Mouse (Mus musculus) cerebellum, adult 9-11 months (tissue): ENCODE results near the gene Spop.

Experiments
- DNase-seq: peaks from one replicate; pipeline ENCODE4 v3.0.0; 2022

The Spop gene

GRCm38 (mm10) chr11:95423505-95423904 is 9.6 kb downstream of the Spop start:
- no peak for DNase-seq

DNA sequence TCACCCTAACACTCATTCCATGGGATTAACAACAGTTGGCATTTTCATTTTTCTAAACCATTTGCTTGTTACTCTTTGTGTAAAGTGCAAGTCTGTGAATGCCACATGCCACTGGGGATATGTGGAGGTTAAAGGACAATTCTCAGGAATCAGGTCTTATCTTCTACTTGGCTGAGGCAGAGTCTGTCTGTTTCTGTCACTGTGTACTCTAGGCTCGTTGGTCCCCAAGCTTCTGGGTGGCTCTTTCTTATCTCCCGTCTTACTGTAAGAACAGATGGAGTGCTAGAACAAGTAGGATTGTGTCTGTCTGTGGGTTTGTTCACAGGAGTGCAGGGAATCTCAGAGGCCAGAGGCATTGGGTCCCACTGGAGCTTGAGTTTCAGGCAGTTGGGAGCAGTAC is 17.5 kb downstream of the Spop start:
- no peak for DNase-seq

DNA sequence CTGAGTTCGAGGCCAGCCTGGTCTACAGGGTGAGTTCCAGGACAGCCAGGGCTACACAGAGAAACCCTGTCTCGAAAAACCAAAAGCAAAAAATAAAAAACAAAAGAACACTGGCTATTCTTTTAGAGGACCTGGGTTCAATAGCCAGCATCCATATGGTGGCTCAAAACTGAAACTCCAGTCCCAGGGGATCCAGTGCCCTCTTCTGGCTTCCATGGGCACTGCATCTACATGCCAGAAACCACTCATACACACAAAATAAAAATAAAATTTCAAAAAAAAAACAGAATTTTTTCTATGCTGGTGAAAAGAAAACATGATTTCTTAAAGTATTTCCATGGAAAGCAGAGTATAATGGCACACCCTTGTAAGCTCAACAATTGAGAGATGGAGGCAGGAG is 18.3 kb downstream of the Spop start:
- DNase-seq = no peak

DNA sequence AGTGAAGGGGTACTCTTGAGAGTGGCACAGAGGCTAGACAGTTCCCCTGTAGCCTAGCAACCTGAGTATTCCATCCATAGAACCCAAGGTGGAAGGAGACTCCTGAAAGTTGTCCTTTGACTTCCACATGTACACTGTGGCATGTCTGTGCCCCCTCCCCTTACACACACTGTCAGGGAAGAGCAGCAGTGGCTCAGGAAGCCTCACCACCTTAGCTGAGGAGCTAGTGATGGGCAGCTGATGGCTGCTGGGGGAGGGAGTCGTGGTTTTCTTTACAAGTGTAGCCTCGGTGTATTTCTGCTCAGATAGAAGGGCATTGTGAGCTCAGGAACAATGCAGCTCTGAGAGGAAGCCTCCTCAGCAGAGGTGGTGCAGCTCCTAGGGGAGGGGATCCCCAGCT is 31.5 kb downstream of the Spop start:
- DNase-seq = no peak

- no peak for DNase-seq
Measured at GRCm38 (mm10) chr11:95446580-95447305, 32.9 kb downstream of the Spop start.

GRCm38 (mm10) chr11:95448346-95448745 is 34.5 kb downstream of the Spop start:
- no peak for DNase-seq

DNA sequence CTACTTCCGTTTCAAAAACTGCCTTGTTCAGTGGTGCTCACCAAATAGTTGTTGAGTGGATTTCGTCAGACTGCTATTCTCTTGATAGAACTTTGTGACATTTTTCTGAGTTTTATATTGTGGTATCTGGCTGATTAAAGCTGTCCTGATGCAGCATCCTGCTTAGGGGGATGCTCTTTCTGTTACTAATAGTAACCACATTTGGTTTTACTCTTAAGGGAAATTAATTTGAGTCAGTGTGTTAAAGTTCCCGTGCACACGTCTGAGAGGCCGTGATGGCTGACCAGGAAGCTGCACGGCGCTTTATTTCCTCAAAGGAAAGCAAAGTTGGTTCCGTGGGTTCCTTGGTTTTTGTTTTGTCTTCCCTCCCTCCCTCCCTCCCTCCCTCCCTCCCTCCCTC is 41.5 kb downstream of the Spop start:
- DNase-seq = no peak

GRCm38 (mm10) chr11:95460872-95461271 is 47.0 kb downstream of the Spop start:
- DNase-seq = no peak

GRCm38 (mm10) chr11:95462168-95462567 is 48.3 kb downstream of the Spop start:
- no peak for DNase-seq

DNA sequence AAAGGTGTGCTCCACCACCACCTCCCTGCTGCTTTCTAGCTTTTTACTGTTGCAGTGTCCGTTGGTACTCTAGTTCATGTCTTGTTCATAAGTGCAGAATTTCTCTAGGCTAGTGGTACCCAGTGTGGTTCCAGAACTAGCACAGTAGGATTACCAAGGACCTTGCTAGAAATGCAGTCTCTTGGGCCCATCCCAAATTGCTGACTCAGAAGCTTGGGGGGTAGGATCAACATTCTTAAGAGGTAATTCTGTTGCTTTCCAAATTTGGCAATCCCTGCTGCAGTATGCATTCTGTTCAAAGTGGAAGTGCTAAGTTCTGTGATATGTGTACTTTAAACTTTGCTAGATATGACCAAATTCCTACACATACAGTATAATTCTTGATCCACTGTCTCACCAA is 53.9 kb downstream of the Spop start:
- DNase-seq = no peak

GRCm38 (mm10) chr11:95472942-95473341 is 59.1 kb downstream of the Spop start:
- DNase-seq = no peak

DNA sequence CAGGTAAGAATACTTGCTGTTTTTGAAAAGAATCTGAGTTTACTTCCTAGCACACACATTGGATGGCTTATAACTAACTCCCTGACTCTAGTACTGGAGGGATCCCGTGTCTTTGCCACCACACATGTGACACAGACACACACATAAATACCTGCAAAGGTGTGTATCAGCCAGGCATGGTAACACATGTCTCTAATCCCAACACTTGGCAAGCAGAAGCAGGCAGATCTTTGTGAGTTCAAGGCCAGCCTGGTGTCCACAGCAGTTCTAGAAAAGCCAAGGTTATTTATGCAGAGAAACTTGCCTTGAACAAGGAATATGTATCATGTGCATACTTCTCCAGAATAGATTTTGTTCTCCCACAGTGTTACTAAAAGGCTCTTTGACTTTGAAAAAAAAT is 59.6 kb downstream of the Spop start:
- no peak for DNase-seq

GRCm38 (mm10) chr11:95476323-95476722 is 62.4 kb downstream of the Spop start:
- peak; percentile 59 for DNase-seq

- no peak for DNase-seq
Measured at GRCm38 (mm10) chr11:95479458-95479857, 65.6 kb downstream of the Spop start.

GRCm38 (mm10) chr11:95480662-95481061 is 66.8 kb downstream of the Spop start:
- no peak for DNase-seq

GRCm38 (mm10) chr11:95485634-95486033 is 71.8 kb downstream of the Spop start:
- DNase-seq = no peak

DNA sequence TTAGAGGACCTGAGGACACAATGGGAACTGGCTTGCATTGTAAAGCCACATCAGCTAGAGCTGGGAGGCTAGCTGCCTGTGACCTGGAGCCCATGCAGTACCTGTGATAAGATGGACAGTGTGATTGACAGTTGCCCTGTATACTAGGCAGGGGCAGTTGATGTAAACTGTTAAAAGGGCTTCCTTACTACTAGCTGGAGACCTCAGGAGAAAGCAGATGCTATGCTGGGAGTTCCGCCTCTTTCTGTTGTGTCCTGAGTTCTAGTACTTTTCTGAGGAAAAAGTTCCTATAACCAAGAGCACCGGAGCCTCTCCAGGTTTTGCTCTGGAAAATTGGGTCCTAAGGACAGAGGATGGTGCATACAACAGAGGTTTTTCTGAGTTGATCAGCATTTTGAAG is 73.4 kb downstream of the Spop start:
- no peak for DNase-seq

GRCm38 (mm10) chr11:95490104-95490503 is 76.2 kb downstream of the Spop start:
- DNase-seq = no peak

DNA sequence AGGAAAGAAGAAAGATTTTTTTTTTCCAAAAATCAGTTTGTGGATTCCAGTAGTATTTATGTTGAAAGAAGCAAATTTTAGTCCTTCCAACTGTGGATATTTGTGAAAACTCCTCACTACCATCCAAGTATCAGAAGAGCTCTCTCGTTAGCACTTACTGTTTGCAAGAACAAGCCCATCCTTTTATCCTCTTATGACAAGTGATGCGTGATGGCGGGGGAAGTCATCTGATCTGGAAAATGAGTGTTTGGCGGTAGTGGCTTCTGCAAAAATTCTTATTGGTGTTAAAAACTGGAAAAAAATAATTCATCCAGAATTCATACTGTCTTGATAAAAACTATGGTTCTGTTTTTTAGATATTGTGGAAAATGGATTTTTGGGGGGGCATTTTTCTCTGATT is 78.4 kb downstream of the Spop start:
- no peak for DNase-seq

DNA sequence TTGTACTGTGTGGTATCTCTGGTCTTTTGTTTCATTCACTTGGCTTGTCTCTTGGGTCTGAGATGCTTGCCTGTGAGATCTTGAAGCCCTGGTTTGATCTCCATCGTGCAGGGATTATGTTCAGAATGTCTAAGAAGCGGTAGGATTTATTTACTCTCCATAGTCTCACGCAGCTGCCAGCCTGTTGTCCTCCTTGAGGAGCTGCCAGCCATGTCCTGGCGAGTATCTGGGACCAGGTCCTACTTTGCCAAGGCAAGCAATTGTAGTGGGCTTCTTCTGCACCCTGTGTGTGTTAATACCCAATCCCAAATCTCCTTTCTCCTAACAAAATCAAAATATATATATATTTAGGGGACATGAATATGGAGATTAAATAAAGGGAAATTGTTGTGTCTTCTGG is 79.1 kb downstream of the Spop start:
- no peak for DNase-seq

- DNase-seq = no peak
Measured at GRCm38 (mm10) chr11:95493950-95494349, 80.1 kb downstream of the Spop start.

DNA sequence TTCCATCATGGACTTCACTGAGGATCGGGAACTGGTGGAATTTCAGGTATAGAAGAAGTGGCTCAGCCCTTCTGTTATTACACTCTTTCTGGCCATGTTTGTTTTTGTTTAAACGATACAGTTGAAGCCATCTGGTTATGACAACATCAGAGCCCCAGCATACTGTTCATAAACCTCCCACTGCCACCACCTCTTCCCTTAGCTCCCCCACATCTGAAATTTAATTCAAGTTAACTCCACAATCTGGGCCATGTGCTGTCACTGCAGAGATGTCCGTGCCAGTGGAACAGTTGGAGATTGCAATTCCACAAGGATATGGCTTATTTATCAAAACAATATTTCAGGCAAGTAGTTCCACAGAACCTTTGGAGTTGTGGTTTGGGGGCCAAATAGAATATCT is 80.5 kb downstream of the Spop start:
- no peak for DNase-seq

- DNase-seq = no peak
Measured at GRCm38 (mm10) chr11:95495883-95496282, 82.0 kb downstream of the Spop start.

GRCm38 (mm10) chr11:95497921-95498320 is 84.0 kb downstream of the Spop start:
- DNase-seq = no peak

- DNase-seq = no peak
Measured at GRCm38 (mm10) chr11:95500412-95500811, 86.5 kb downstream of the Spop start.
